Mouse (Mus musculus): ENCODE data around the gene Arhgef28. TPM values are rescaled to one million over a fixed set of nuclear protein-coding genes. Genes with fewer than 3 reads are reported as not detected.

The Arhgef28 gene
- total RNA-seq (2021) = 1 to 10 TPM; 6.1 to 8.8 TPM

GRCm38 (mm10) chr13:98205771-98206545 lies at the start of gene Arhgef28:
TSS of gene Arhgef28 (minus strand) at chr13:98206439.
- peak; percentile 74 to 75 for DNase-seq
- intact Hi-C loops (cut with DNase I) = loop anchor here (5.0 kb wide), 1 partner anchor 174 kb away; no protein-coding TSS in a partner anchor

GRCm38 (mm10) chr13:98254921-98255320 lies 48.7 kb upstream of the Arhgef28 start:
- no peak for DNase-seq
- intact Hi-C loops (cut with DNase I) = no loop called here

GRCm38 (mm10) chr13:98249594-98249993 lies 43.4 kb upstream of the Arhgef28 start:
- intact Hi-C loops (cut with DNase I) = loop anchor here (10.0 kb wide), 1 partner anchor 1015 kb away; no protein-coding TSS in a partner anchor
- no peak for DNase-seq

GRCm38 (mm10) chr13:98245386-98245785 lies 39.1 kb upstream of the Arhgef28 start:
- no peak for DNase-seq
- intact Hi-C loops (cut with DNase I) = loop anchor here (10.0 kb wide), 1 partner anchor 1011 kb away; no protein-coding TSS in a partner anchor

GRCm38 (mm10) chr13:98244571-98245350 lies 38.5 kb upstream of the Arhgef28 start:
- intact Hi-C loops (cut with DNase I) = loop anchor here (10.0 kb wide), 1 partner anchor 1010 kb away; no protein-coding TSS in a partner anchor
- DNase-seq = peak; percentile 20 to 38

- DNase-seq = no peak
- intact Hi-C loops (cut with DNase I) = loop anchor here (10.0 kb wide), 1 partner anchor 1007 kb away; no protein-coding TSS in a partner anchor
Observed at GRCm38 (mm10) chr13:98241531-98242282, 35.5 kb upstream of the Arhgef28 start.

GRCm38 (mm10) chr13:98239978-98240641 lies 33.9 kb upstream of the Arhgef28 start:
- intact Hi-C loops (cut with DNase I) = loop anchor here (1.0 to 10.0 kb wide), 2 partner anchors 209 to 1005 kb away; no protein-coding TSS in a partner anchor
- DNase-seq = peak; percentile 74 to 83

- intact Hi-C loops (cut with DNase I) = no loop called here
Observed at GRCm38 (mm10) chr13:98235451-98235850, 29.2 kb upstream of the Arhgef28 start.

GRCm38 (mm10) chr13:98230511-98230910 lies 24.3 kb upstream of the Arhgef28 start:
- intact Hi-C loops (cut with DNase I) = no loop called here
- no peak for DNase-seq

More at GRCm38 (mm10) chr13:98235451-98235850, 29.2 kb upstream of the Arhgef28 start:
- no peak for DNase-seq

GRCm38 (mm10) chr13:98226225-98226624 lies 20.0 kb upstream of the Arhgef28 start:
- intact Hi-C loops (cut with DNase I) = no loop called here

GRCm38 (mm10) chr13:98222848-98223247 lies 16.6 kb upstream of the Arhgef28 start:
- peak; percentile 37 to 65 for DNase-seq
- intact Hi-C loops (cut with DNase I) = loop anchor here (1.0 kb wide), 1 partner anchor 192 kb away; no protein-coding TSS in a partner anchor

More at GRCm38 (mm10) chr13:98226225-98226624, 20.0 kb upstream of the Arhgef28 start:
- no peak for DNase-seq

GRCm38 (mm10) chr13:98210137-98210536 lies 3.9 kb upstream of the Arhgef28 start:
- intact Hi-C loops (cut with DNase I) = no loop called here
- no peak for DNase-seq

GRCm38 (mm10) chr13:98208842-98209241 lies 2.6 kb upstream of the Arhgef28 start:
- peak in 1 of 2 experiments; percentile 18 for DNase-seq
- intact Hi-C loops (cut with DNase I) = loop anchor here (5.0 kb wide), 1 partner anchor 177 kb away; no protein-coding TSS in a partner anchor

GRCm38 (mm10) chr13:98206546-98206870 lies 269 bp upstream of the Arhgef28 start:
- intact Hi-C loops (cut with DNase I) = loop anchor here (5.0 kb wide), 1 partner anchor 174 kb away; no protein-coding TSS in a partner anchor

GRCm38 (mm10) chr13:98205111-98205510 lies 1.1 kb downstream of the Arhgef28 start:
- intact Hi-C loops (cut with DNase I) = loop anchor here (5.0 kb wide), 1 partner anchor 173 kb away; no protein-coding TSS in a partner anchor

More at GRCm38 (mm10) chr13:98206546-98206870, 269 bp upstream of the Arhgef28 start:
- DNase-seq = no peak

GRCm38 (mm10) chr13:98204371-98204770 lies 1.9 kb downstream of the Arhgef28 start:
- no peak for DNase-seq
- intact Hi-C loops (cut with DNase I) = no loop called here

More at GRCm38 (mm10) chr13:98205111-98205510, 1.1 kb downstream of the Arhgef28 start:
- DNase-seq = no peak

GRCm38 (mm10) chr13:98201436-98201835 lies 4.8 kb downstream of the Arhgef28 start:
- intact Hi-C loops (cut with DNase I) = no loop called here
- peak in 1 of 2 experiments; percentile 9 for DNase-seq

- intact Hi-C loops (cut with DNase I) = no loop called here
- no peak for DNase-seq
Observed at GRCm38 (mm10) chr13:98192596-98192995, 13.6 kb downstream of the Arhgef28 start.

- intact Hi-C loops (cut with DNase I) = no loop called here
Observed at GRCm38 (mm10) chr13:98188500-98188899, 17.7 kb downstream of the Arhgef28 start.

More at GRCm38 (mm10) chr13:98188500-98188899, 17.7 kb downstream of the Arhgef28 start:
- DNase-seq = no peak
